Mouse (Mus musculus) naive thymus-derived CD4-positive, alpha-beta T cell, adult 2 months (primary cell): Measurements from ENCODE around the gene Umod.

Experiments used
- DNase-seq: peaks from one replicate; pipeline ENCODE4 v3.0.0-alpha.2; 2011; ENCODE audit warnings: low read depth

Umod gene

GRCm38 (mm10) chr7:119441938-119442337, 37.1 kb downstream of the Umod start:
- no peak for DNase-seq

GRCm38 (mm10) chr7:119427180-119427616, 51.9 kb downstream of the Umod start:
- DNase-seq = no peak

- no peak for DNase-seq
Measured at GRCm38 (mm10) chr7:119420730-119421129, 58.4 kb downstream of the Umod start.

GRCm38 (mm10) chr7:119418523-119418922, 60.6 kb downstream of the Umod start:
- no peak for DNase-seq
